Mouse (Mus musculus) frontal cortex, postnatal 14 days (tissue): ENCODE measurements around the gene Ctf1.
"Not testable (repeated sequence)": the region's sequence is repeated elsewhere in the genome, so short reads cannot be mapped to it uniquely, and the experiment has no call there.

Experiments
- DNase-seq, 2 experiments: peaks; one replicate each; pipeline ENCODE4 v3.0.0; 2022; ENCODE audit warnings: low spot score in 2 of 2

The Ctf1 gene

GRCm38 (mm10) chr7:127693290-127693689 is 19.2 kb upstream of the Ctf1 start:
- DNase-seq: no peak

- not testable (repeated sequence) for DNase-seq
Measured at GRCm38 (mm10) chr7:127693730-127694129, 18.8 kb upstream of the Ctf1 start.

GRCm38 (mm10) chr7:127698986-127699385 is 13.6 kb upstream of the Ctf1 start:
- no peak for DNase-seq

- DNase-seq: no peak
Measured at GRCm38 (mm10) chr7:127700712-127701331, 11.7 kb upstream of the Ctf1 start.

- DNase-seq: no peak
Measured at GRCm38 (mm10) chr7:127703561-127704178, 8.9 kb upstream of the Ctf1 start.

GRCm38 (mm10) chr7:127704598-127704997 is 7.9 kb upstream of the Ctf1 start:
- no peak for DNase-seq

- no peak for DNase-seq
Measured at GRCm38 (mm10) chr7:127705706-127706105, 6.8 kb upstream of the Ctf1 start.

- no peak for DNase-seq
Measured at GRCm38 (mm10) chr7:127707045-127707956, 5.2 kb upstream of the Ctf1 start.

GRCm38 (mm10) chr7:127707957-127708206 is 4.7 kb upstream of the Ctf1 start:
- DNase-seq: no peak

- peak; percentile 75 to 82 for DNase-seq
Measured at GRCm38 (mm10) chr7:127708207-127709078, 4.1 kb upstream of the Ctf1 start, which contains the start of gene Bcl7c. Gene Bcl7c (minus strand): TSS chr7:127708933.

- no peak for DNase-seq
Measured at GRCm38 (mm10) chr7:127709261-127709979, 3.1 kb upstream of the Ctf1 start.

GRCm38 (mm10) chr7:127711031-127711430 is 1.5 kb upstream of the Ctf1 start:
- DNase-seq: no peak

- no peak for DNase-seq
Measured at GRCm38 (mm10) chr7:127711456-127711855, 1.1 kb upstream of the Ctf1 start.

- no peak for DNase-seq
Measured at GRCm38 (mm10) chr7:127714816-127715215, 2.3 kb downstream of the Ctf1 start.

GRCm38 (mm10) chr7:127716992-127717391 is 4.5 kb downstream of the Ctf1 start:
- peak in 1 of 2 experiments; percentile 43 for DNase-seq

- no peak for DNase-seq
Measured at GRCm38 (mm10) chr7:127718339-127718738, 5.8 kb downstream of the Ctf1 start.

GRCm38 (mm10) chr7:127719258-127719657 is 6.7 kb downstream of the Ctf1 start:
- DNase-seq: no peak

GRCm38 (mm10) chr7:127725490-127725889 is 13.0 kb downstream of the Ctf1 start:
- DNase-seq: no peak

GRCm38 (mm10) chr7:127725924-127726323 is 13.4 kb downstream of the Ctf1 start:
- DNase-seq: no peak

GRCm38 (mm10) chr7:127727898-127728297 is 15.4 kb downstream of the Ctf1 start:
- DNase-seq: no peak

GRCm38 (mm10) chr7:127730170-127730569 is 17.6 kb downstream of the Ctf1 start:
- DNase-seq: no peak
